Mouse (Mus musculus) kidney, postnatal 36 days (tissue): ENCODE measurements around the gene Hist3h2ba.

Experiments used
- DNase-seq, 2 experiments: peaks; one replicate each; pipeline ENCODE4 v3.0.0; 2021 to 2022; ENCODE audit warnings: mixed read lengths in 2 of 2

The Hist3h2ba gene

GRCm38 (mm10) chr11:58990794-58991193 lies 42.1 kb downstream of the Hist3h2ba start:
- peak in 1 of 2 experiments; percentile 36 for DNase-seq

- no peak for DNase-seq
These were observed 43.2 kb downstream of the Hist3h2ba start for GRCm38 (mm10) chr11:58991911-58992310.

- no peak for DNase-seq
These were observed 44.5 kb downstream of the Hist3h2ba start for GRCm38 (mm10) chr11:58993091-58993670.

- peak; percentile 73 to 81 for DNase-seq
These were observed 45.7 kb downstream of the Hist3h2ba start for GRCm38 (mm10) chr11:58994337-58994826.

GRCm38 (mm10) chr11:58995061-58995806 lies 46.5 kb downstream of the Hist3h2ba start:
- no peak for DNase-seq

GRCm38 (mm10) chr11:58995807-58996370 lies 47.2 kb downstream of the Hist3h2ba start:
- no peak for DNase-seq

GRCm38 (mm10) chr11:58997541-58997940 lies 48.8 kb downstream of the Hist3h2ba start:
- DNase-seq, result no peak
